Mouse (Mus musculus) E14TG2a.4 (cell line): ENCODE results near the gene 1700003E16Rik.

Experiments used
- H3K27me3 ChIP-seq: 2 replicates; pipeline ENCODE4 v1.6.1; 2014; ENCODE audit warnings: low read length, control low read depth; ENCODE audit not compliant: insufficient read depth
- H3K36me3 ChIP-seq: 2 replicates; pipeline ENCODE4 v1.6.1; 2014; ENCODE audit warnings: low read length, control low read depth; ENCODE audit not compliant: insufficient read depth
- H3K4me1 ChIP-seq: replicated peaks from 2 replicates; pipeline ENCODE4 v1.6.1; 2014; ENCODE audit warnings: low read depth, low read length, control low read depth
- H3K4me3 ChIP-seq: replicated peaks from 2 replicates; pipeline ENCODE4 v1.5.1; 2014; ENCODE audit warnings: mild to moderate bottlenecking, low read length
- H3K9me3 ChIP-seq: 2 replicates; pipeline ENCODE4 v1.6.1; 2014; ENCODE audit warnings: low read length, control low read depth
- CTCF ChIP-seq: conservative IDR thresholded peaks from 2 replicates; pipeline ENCODE4 v1.5.1; 2014; ENCODE audit warnings: low read length
- NANOG ChIP-seq: IDR thresholded peaks from 2 replicates; pipeline ENCODE4 v1.6.1; 2014; ENCODE audit warnings: borderline replicate concordance, low read length, mixed read lengths
- POU5F1 ChIP-seq: IDR thresholded peaks from 2 replicates; pipeline ENCODE4 v1.6.1; 2014; ENCODE audit warnings: low read length, borderline replicate concordance

The 1700003E16Rik gene

DNA sequence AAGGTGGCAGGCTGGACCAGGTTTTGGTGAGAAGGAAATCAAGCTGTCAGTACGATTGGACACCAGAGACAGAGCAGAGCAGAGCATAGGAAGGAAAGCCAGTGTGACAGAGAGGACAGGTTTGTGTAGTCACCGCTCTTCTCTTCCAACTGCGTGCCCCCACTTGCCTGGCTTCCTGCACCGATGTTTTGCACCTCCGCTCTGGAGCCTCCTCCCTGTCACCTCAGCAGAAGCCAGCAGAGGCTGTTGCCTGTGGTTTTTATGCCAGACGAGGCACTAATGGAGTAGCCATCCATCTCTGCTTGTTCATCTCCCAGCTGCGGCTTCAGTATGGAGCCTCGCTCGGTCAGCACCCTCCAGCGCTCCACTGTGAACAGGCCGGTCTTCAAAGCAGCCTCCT is 13.3 kb upstream of the 1700003E16Rik start:
- Histone ChIP-seq H3K36me3 (no peaks in the 10 kb centered on the region), H3K9me3 (peaks cover 5% of the 10 kb centered on the region; the same call in 1 of the 2 replicates), H3K27me3 (peaks cover 71% of the 10 kb centered on the region), H3K4me1 (peaks cover 56% of the 10 kb centered on the region), H3K4me3 (peak overlapping the region; percentile 77)
- TF ChIP-seq POU5F1 (no peak), NANOG (no peak), CTCF (no peak)

DNA sequence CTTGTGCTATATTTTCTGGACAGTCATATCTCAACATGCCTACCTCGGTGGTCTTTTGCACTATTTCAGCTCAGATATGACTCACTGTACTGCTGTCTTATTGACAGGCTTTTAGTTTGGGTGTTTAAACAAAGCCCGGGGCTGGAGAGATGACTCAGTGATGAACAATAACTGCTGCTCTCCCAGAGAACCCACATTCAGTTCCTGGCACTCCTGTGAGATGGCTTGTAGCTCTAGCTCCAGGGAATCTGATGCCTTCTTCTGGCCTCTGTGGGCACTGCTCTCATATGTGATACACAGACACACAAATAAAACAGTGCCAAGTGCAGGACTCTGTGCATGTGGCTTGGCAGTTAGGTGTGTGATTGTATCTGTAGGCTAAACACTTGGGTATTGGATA is 11.0 kb upstream of the 1700003E16Rik start:
- Histone ChIP-seq H3K27me3 (peaks cover 54% of the 10 kb centered on the region), H3K4me1 (peaks cover 51% of the 10 kb centered on the region), H3K36me3 (peaks cover 6% of the 10 kb centered on the region), H3K9me3 (peaks cover 5% of the 10 kb centered on the region; the same call in 1 of the 2 replicates), H3K4me3 (no peak overlapping the region)
- TF ChIP-seq NANOG (no peak), POU5F1 (no peak), CTCF (no peak)

- H3K27me3 ChIP-seq: peaks cover 53% of the 10 kb centered on the region
- H3K4me1 ChIP-seq: peaks cover 57% of the 10 kb centered on the region
- peaks cover 6% of the 10 kb centered on the region for H3K36me3 ChIP-seq
- H3K4me3 ChIP-seq: peak overlapping the region; percentile 26; the same call in 1 of the 2 replicates
- TF ChIP-seq NANOG: no peak
- no peak for TF ChIP-seq POU5F1
- TF ChIP-seq CTCF: no peak
- peaks cover 5% of the 10 kb centered on the region; the same call in 1 of the 2 replicates for H3K9me3 ChIP-seq
These were observed 10.4 kb upstream of the 1700003E16Rik start for GRCm38 (mm10) chr6:83145805-83146204.

DNA sequence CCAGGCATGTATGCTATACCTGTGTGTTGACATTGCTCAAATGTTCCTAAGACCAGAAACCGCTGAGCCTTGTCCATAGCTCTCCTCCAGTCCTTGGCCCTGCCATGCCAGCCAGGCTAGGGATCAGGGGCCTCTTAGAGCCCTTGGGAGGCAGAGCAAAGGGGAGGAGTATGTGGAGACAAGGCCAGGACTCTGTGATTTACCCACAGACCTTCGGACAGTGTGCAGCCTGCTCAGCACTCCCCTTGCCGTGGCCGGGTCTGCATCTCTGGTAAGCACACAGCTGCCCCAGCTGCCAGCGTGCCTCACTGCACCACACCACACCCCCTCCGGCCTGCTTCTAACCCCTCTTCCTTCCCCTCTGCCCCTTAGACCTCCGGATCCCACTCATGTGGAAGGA is 8.9 kb upstream of the 1700003E16Rik start:
- peaks cover 6% of the 10 kb centered on the region for H3K36me3 ChIP-seq
- no peaks in the 10 kb centered on the region for H3K9me3 ChIP-seq
- H3K4me1 ChIP-seq: peaks cover 69% of the 10 kb centered on the region
- peaks cover 49% of the 10 kb centered on the region for H3K27me3 ChIP-seq
- TF ChIP-seq NANOG: no peak
- no peak for TF ChIP-seq CTCF
- no peak for TF ChIP-seq POU5F1
- H3K4me3 ChIP-seq: 0 out of 2 replicates have a peak overlapping the region, but pooled peaks have one; percentile 1

DNA sequence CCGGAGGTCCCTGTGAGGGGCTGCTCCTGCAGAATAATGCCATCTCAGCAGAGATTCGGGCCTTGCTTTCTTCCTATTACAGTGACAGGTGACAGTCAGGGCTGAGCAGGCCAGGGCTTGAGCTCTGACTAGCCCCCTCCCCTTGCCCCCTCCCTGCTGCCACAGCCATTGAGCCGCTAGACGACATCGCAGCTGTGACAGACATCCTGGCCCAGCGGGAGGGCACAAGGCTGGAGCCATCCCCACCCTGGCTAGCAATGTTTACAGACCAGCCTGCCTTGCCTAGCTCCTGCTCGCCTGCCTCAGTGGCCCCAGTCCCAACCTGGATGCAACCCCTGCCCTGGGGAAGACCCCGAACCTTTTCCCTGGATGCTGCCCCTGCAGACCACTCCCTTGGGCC is 4.5 kb upstream of the 1700003E16Rik start:
- TF ChIP-seq NANOG: no peak
- no peak for TF ChIP-seq CTCF
- no peak for TF ChIP-seq POU5F1
- Histone ChIP-seq H3K4me3 (no peak overlapping the region), H3K4me1 (peaks cover 58% of the 10 kb centered on the region), H3K36me3 (peaks cover 6% of the 10 kb centered on the region), H3K9me3 (no peaks in the 10 kb centered on the region), H3K27me3 (peaks cover 65% of the 10 kb centered on the region)

GRCm38 (mm10) chr6:83153038-83153437 is 3.2 kb upstream of the 1700003E16Rik start:
- H3K4me1 ChIP-seq: peaks cover 46% of the 10 kb centered on the region
- peaks cover 63% of the 10 kb centered on the region for H3K27me3 ChIP-seq
- TF ChIP-seq CTCF (no peak), POU5F1 (no peak), NANOG (no peak)
- no peaks in the 10 kb centered on the region for H3K9me3 ChIP-seq
- H3K36me3 ChIP-seq: peaks cover 6% of the 10 kb centered on the region
- no peak overlapping the region for H3K4me3 ChIP-seq

- peaks cover 61% of the 10 kb centered on the region for H3K27me3 ChIP-seq
- H3K4me3 ChIP-seq: no peak overlapping the region
- no peak for TF ChIP-seq POU5F1
- TF ChIP-seq CTCF: no peak
- no peak for TF ChIP-seq NANOG
- H3K36me3 ChIP-seq: peaks cover 6% of the 10 kb centered on the region
- H3K4me1 ChIP-seq: peaks cover 46% of the 10 kb centered on the region
- H3K9me3 ChIP-seq: no peaks in the 10 kb centered on the region
These were observed 2.7 kb upstream of the 1700003E16Rik start for GRCm38 (mm10) chr6:83153485-83153884.

GRCm38 (mm10) chr6:83155552-83156238 is 509 bp upstream of the 1700003E16Rik start:
- H3K4me3 ChIP-seq: peak overlapping the region; percentile 72
- H3K9me3 ChIP-seq: no peaks in the 10 kb centered on the region

More at GRCm38 (mm10) chr6:83155552-83156238, 509 bp upstream of the 1700003E16Rik start:
- Histone ChIP-seq H3K27me3 (peaks cover 74% of the 10 kb centered on the region), H3K4me1 (peaks cover 39% of the 10 kb centered on the region), H3K36me3 (no peaks in the 10 kb centered on the region; the same call in none of the 2 replicates)
- TF ChIP-seq NANOG (no peak), POU5F1 (no peak), CTCF (no peak)
